Comparison of ENCODE assay signal across 9 mouse cellular contexts in the genomic region with DNA sequence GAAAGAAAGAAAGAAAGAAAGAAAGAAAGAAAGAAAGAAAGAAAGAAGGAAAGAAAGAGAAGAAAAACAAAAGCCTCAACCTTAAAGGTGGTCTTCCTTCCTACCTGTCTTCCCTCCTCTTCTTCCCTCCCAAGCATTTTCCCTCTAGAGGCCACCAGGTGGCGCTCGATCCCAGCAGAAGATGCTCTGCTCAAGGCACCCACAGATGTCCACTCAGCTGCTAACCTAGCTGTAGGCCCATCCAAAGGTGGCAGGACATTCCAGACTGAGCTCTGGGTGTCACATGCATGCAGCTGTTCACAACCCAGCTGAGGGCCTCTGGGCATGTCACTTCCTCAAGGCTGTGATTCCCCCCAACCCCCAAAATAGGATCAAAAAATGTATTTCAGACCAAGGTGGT. TPM values are rescaled to one million over a fixed set of nuclear protein-coding genes. Genes with fewer than 3 reads are reported as not detected.
DNase-seq lines count a peak whose midpoint lies in the region; ATAC-seq and TF ChIP-seq lines count a peak whose summit lies in the region.
"Had no signal": no experiment of that assay in that cellular context is flagged by ENCODE, and none has a peak within 500 bp of the region (broad histone marks: within the 10 kb centered on the region; RNA-seq: fewer than 3 reads in every experiment).

No protein-coding gene starts in this region.

- no peaks in the 10 kb centered on the region for H3K9me3 ChIP-seq in MEL (replicated peaks; ENCODE audit: insufficient read depth, low read length)
- H3K9me3 ChIP-seq in forebrain, embryonic 11.5 days (ENCODE audit: control insufficient read depth, low read length) = no peaks in the 10 kb centered on the region
- H3K9me3 ChIP-seq: lung, embryonic 15.5 days had no signal

- peak; percentile 46 for TF ChIP-seq RAD21 in MEL (IDR thresholded peaks at IDR 0.05; ENCODE audit: low read depth, low read length)

- TF ChIP-seq CTCF in MEL (IDR thresholded peaks at IDR 0.05 in 2 of 3, conservative IDR thresholded peaks at IDR 0.05 in 1 of 3; ENCODE audit: control insufficient read depth in 1 of 3, insufficient read depth in 1 of 3, low read depth in 2 of 3, low read length in 3 of 3, poor library complexity in 1 of 3, severe bottlenecking in 1 of 3) = peak; percentile 36 to 71 (median 46)

- H3K36me3 ChIP-seq in MEL (ENCODE audit: control insufficient read depth in 1 of 2, insufficient read depth in 2 of 2, low read length in 2 of 2) = no peaks in the 10 kb centered on the region
- H3K36me3 ChIP-seq in forebrain, embryonic 11.5 days (ENCODE audit: control insufficient read depth, insufficient read depth, low read length) = no peaks in the 10 kb centered on the region
- H3K36me3 ChIP-seq: lung, embryonic 15.5 days had no signal

- H3K9ac ChIP-seq in MEL (ENCODE audit: control insufficient read depth, low read depth, low read length, poor library complexity, severe bottlenecking) = no peak overlapping the region
- no peak overlapping the region for H3K9ac ChIP-seq in forebrain, embryonic 11.5 days (ENCODE audit: low read length)
- H3K9ac ChIP-seq: lung, embryonic 15.5 days had no signal

- no peak overlapping the region for H3K4me3 ChIP-seq in MEL (ENCODE audit: control insufficient read depth in 1 of 2, insufficient read depth in 1 of 2, low read depth in 2 of 2, low read length in 2 of 2)
- H3K4me3 ChIP-seq in forebrain, embryonic 11.5 days (ENCODE audit: low read depth, low read length) = no peak overlapping the region
- H3K4me3 ChIP-seq: lung, embryonic 15.5 days had no signal

- H3K27me3 ChIP-seq in MEL (ENCODE audit: control insufficient read depth in 1 of 2, insufficient read depth in 2 of 2, low read length in 2 of 2) = no peaks in the 10 kb centered on the region
- no peaks in the 10 kb centered on the region for H3K27me3 ChIP-seq in forebrain, embryonic 11.5 days (ENCODE audit: control insufficient read depth, insufficient read depth, low read length)
- H3K27me3 ChIP-seq: lung, embryonic 15.5 days had no signal

- H3K4me2 ChIP-seq in forebrain, embryonic 11.5 days (ENCODE audit: low read depth, low read length, severe bottlenecking) = no peak overlapping the region
- H3K4me2 ChIP-seq: lung, embryonic 15.5 days had no signal

- TF ChIP-seq POLR2A in MEL (IDR thresholded peaks at IDR 0.05; ENCODE audit: control insufficient read depth in 1 of 2, insufficient read depth in 1 of 2, low read depth in 1 of 2, low read length in 2 of 2, poor library complexity in 1 of 2) = no peak

- H3K4me1 ChIP-seq in MEL (ENCODE audit: control insufficient read depth in 1 of 2, insufficient read depth in 2 of 2, low read length in 2 of 2) = no peaks in the 10 kb centered on the region
- H3K4me1 ChIP-seq in forebrain, embryonic 11.5 days (replicated peaks; ENCODE audit: control insufficient read depth, insufficient read depth, low read length) = no peaks in the 10 kb centered on the region
- H3K4me1 ChIP-seq: lung, embryonic 15.5 days had no signal

- peak; percentile 22 for DNase-seq in MEL (ENCODE audit: low read depth, low spot score)
- peak; percentile 4 for DNase-seq in c-Kit-negative CD71-positive TER-119-positive erythroid progenitor cells, embryonic 14.5 days (ENCODE audit: low read depth, low spot score)
- DNase-seq in forebrain, embryonic 11.5 days (ENCODE audit: low spot score) = peak; percentile 81
- DNase-seq in layer of hippocampus, adult 9-11 months = peak; percentile 19
- peak; percentile 56 for DNase-seq in lung, postnatal 36 days
- DNase-seq in right cerebral cortex, adult 2 months (ENCODE audit: low spot score in 2 of 2) = peak; percentile 67 to 85

- no peak for ATAC-seq in forebrain, embryonic 11.5 days (replicated peaks; ENCODE audit: low FRiP score)
- peak; percentile 55 to 59; a peak in 2 of 4 replicates for ATAC-seq in hematopoietic stem cell, adult 5-6 weeks (replicated peaks in 1 of 2; ENCODE audit: insufficient read depth in 1 of 2, low FRiP score in 2 of 2, low TSS enrichment in 1 of 2, low read depth in 1 of 2, poor library complexity in 2 of 2, severe bottlenecking in 2 of 2)
- ATAC-seq in monocyte, adult 5-6 weeks (replicated peaks; ENCODE audit: insufficient number of reproducible peaks, low FRiP score, low TSS enrichment, poor library complexity, severe bottlenecking) = no peak

- no peak for TF ChIP-seq EP300 in MEL (IDR thresholded peaks at IDR 0.05; ENCODE audit: low read depth in 1 of 2, low read length in 2 of 2)

- H3K27ac ChIP-seq in MEL (ENCODE audit: control insufficient read depth, low read depth, low read length) = no peak overlapping the region
- no peak overlapping the region for H3K27ac ChIP-seq in forebrain, embryonic 11.5 days (ENCODE audit: low read depth, low read length)
- H3K27ac ChIP-seq: lung, embryonic 15.5 days had no signal

- 0% methylated on average over 2 of the region's 2 CpGs for WGBS in forebrain, embryonic 11.5 days

- H3K79me2 ChIP-seq in MEL (ENCODE audit: control insufficient read depth, insufficient read depth, low read length, poor library complexity) = no peaks in the 10 kb centered on the region

TF ChIP-seq in MEL, 35 proteins besides CTCF, POLR2A, EP300 and RAD21:
- no peak for TF ChIP-seq E2F4 (IDR thresholded peaks at IDR 0.05; ENCODE audit: borderline replicate concordance, low read depth, low read length)
- TF ChIP-seq SMC3 (IDR thresholded peaks at IDR 0.05; ENCODE audit: low read depth, low read length) = 0 out of 2 replicates have a peak, but pooled peaks have one; percentile 24
- TF ChIP-seq GABPA (IDR thresholded peaks at IDR 0.05; ENCODE audit: low read depth, low read length) = no peak
- TF ChIP-seq USF2 (IDR thresholded peaks at IDR 0.05; ENCODE audit: borderline replicate concordance in 1 of 2, insufficient read depth in 1 of 2, low read depth in 1 of 2, low read length in 2 of 2) = no peak
TF ChIP-seq in MEL: peak in this region for 1.

RNA-seq across cellular contexts. Expression of a gene that starts 30.6 kb away (rescaled TPM):
- not detected in 2 replicates for total RNA-seq in MEL (2012; rRNA removed)
- not detected for polyA plus RNA-seq in MEL (2012; ENCODE audit: insufficient read depth in 1 of 2, insufficient read length in 2 of 2, low read depth in 1 of 2, low replicate concordance in 2 of 2, missing spikeins in 1 of 2)
- not detected in 2 replicates for polyA plus RNA-seq in forebrain, embryonic 11.5 days (2014; fragmentation: Nextera tagmentation; extraction: Ambion mirVana)
- total RNA-seq in hematopoietic stem cell, adult 5-6 weeks (2017) = not detected in 2 replicates
- total RNA-seq in monocyte, adult 5-6 weeks (2017) = 1.2 TPM in 1 of 3 replicates, not detected in the others
- polyA plus RNA-seq: lung, embryonic 15.5 days had no signal

Comparison
In these comparisons a context has a peak if more than half of its experiments do, and no peak if none do; other contexts are left out.
1. DNase-seq: peak in every context shown above with its lines; median percentile 81 in forebrain, embryonic 11.5 days; 76 in right cerebral cortex, adult 2 months; 56 in lung, postnatal 36 days; 22 in MEL; 19 in layer of hippocampus, adult 9-11 months; 4 in c-Kit-negative CD71-positive TER-119-positive erythroid progenitor cells, embryonic 14.5 days.
2. ATAC-seq: peak in hematopoietic stem cell, adult 5-6 weeks (2 of 2); none in forebrain, embryonic 11.5 days (single experiment) and monocyte, adult 5-6 weeks (single experiment).